Mouse (Mus musculus): Measurements from ENCODE around the gene Prkch.

The Prkch gene

GRCm38 (mm10) chr12:73810041-73810795 is 225.6 kb downstream of the Prkch start:
- peak; percentile 77 for DNase-seq

GRCm38 (mm10) chr12:73810903-73811302 is 226.3 kb downstream of the Prkch start:
- DNase-seq = no peak

GRCm38 (mm10) chr12:73812198-73812597 is 227.6 kb downstream of the Prkch start:
- DNase-seq = no peak

GRCm38 (mm10) chr12:73813016-73813900 is 228.7 kb downstream of the Prkch start:
- no peak for DNase-seq

GRCm38 (mm10) chr12:73814056-73814735 is 229.6 kb downstream of the Prkch start:
- DNase-seq = no peak

GRCm38 (mm10) chr12:73814897-73815296 is 230.3 kb downstream of the Prkch start:
- DNase-seq = no peak

GRCm38 (mm10) chr12:73815463-73815862 is 230.9 kb downstream of the Prkch start:
- no peak for DNase-seq

GRCm38 (mm10) chr12:73815892-73816291 is 231.3 kb downstream of the Prkch start:
- DNase-seq = no peak

GRCm38 (mm10) chr12:73816866-73817265 is 232.3 kb downstream of the Prkch start:
- DNase-seq = no peak

- no peak for DNase-seq
Measured at GRCm38 (mm10) chr12:73818801-73819200, 234.2 kb downstream of the Prkch start.

- DNase-seq = no peak
Measured at GRCm38 (mm10) chr12:73821176-73821575, 236.6 kb downstream of the Prkch start.

- no peak for DNase-seq
Measured at GRCm38 (mm10) chr12:73822331-73822730, 237.7 kb downstream of the Prkch start.

GRCm38 (mm10) chr12:73824828-73825227 is 240.2 kb downstream of the Prkch start:
- no peak for DNase-seq

Measured in right cerebral cortex, postnatal 4 days (tissue).